Mouse (Mus musculus) midbrain, embryonic 12.5 days (tissue): Measurements from ENCODE around the gene Kremen1. TPM values are rescaled to one million over a fixed set of nuclear protein-coding genes. Genes with fewer than 3 reads are reported as not detected.

Experiments
- ATAC-seq: fragments of 200-750 bp; cut with Nextera tagmentation; 2 replicates; pipeline ENCODE4 v1.8.0; 2017; ENCODE audit warnings: low read depth, moderate TSS enrichment, moderate library complexity; ENCODE audit not compliant: low FRiP score
- H3K27ac ChIP-seq: fragments of 300-500 bp; sonication (generic); replicated peaks from 2 replicates; pipeline ENCODE4 v1.5.1; 2016; ENCODE audit warnings: mild to moderate bottlenecking
- H3K27me3 ChIP-seq: fragments of 300-500 bp; sonication (generic); 2 replicates; pipeline ENCODE4 v1.6.1; 2016; ENCODE audit warnings: mild to moderate bottlenecking
- H3K36me3 ChIP-seq: fragments of 300-500 bp; sonication (generic); 2 replicates; pipeline ENCODE4 v1.6.1; 2016
- H3K4me1 ChIP-seq: fragments of 300-500 bp; sonication (generic); 2 replicates; pipeline ENCODE4 v1.6.1; 2016
- H3K4me2 ChIP-seq: fragments of 300-500 bp; sonication (generic); replicated peaks from 2 replicates; pipeline ENCODE4 v1.6.1; 2016; ENCODE audit warnings: mild to moderate bottlenecking, moderate library complexity
- H3K4me3 ChIP-seq: fragments of 300-500 bp; sonication (generic); 2 replicates; pipeline ENCODE4 v1.5.1; 2016; ENCODE audit warnings: mild to moderate bottlenecking
- H3K9ac ChIP-seq: fragments of 300-500 bp; sonication (generic); replicated peaks from 2 replicates; pipeline ENCODE4 v1.6.1; 2016; ENCODE audit warnings: mild to moderate bottlenecking, moderate library complexity
- H3K9me3 ChIP-seq: fragments of 300-500 bp; sonication (generic); 2 replicates; pipeline ENCODE4 v1.6.1; 2016; ENCODE audit warnings: mild to moderate bottlenecking
- WGBS: fragments of 180-500 bp; shearing (Covaris S2); methylation state at CpG from one replicate; pipeline ENCODE4 v1.1.7; 2016; 5-methylcytosine and 5-hydroxymethylcytosine counted together
- polyA plus RNA-seq: library from polyadenylated mRNA; unstranded; fragments of >200 nt; fragmentation: Nextera tagmentation; extraction: Ambion mirVana; gene quantifications from 2 replicates; pipeline ENCODE4 v1.2.1, GENCODE M21; 2016

The Kremen1 gene
- polyA plus RNA-seq, 1 experiment from 2014 or later: 12.2 TPM

GRCm38 (mm10) chr11:5181850-5182404 lies 79.4 kb downstream of the Kremen1 start:
- Histone ChIP-seq H3K4me3 (no peak overlapping the region), H3K4me1 (peaks cover 18% of the 10 kb centered on the region), H3K27me3 (peaks cover 10% of the 10 kb centered on the region; the same call in 1 of the 2 replicates), H3K36me3 (no peaks in the 10 kb centered on the region), H3K27ac (no peak overlapping the region), H3K9me3 (no peaks in the 10 kb centered on the region), H3K9ac (no peak overlapping the region), H3K4me2 (no peak overlapping the region)
- WGBS: 21% methylated on average over 13 of the region's 13 CpGs
- ATAC-seq: 0 out of 2 replicates have a peak, but pooled peaks have one; percentile 23

DNA sequence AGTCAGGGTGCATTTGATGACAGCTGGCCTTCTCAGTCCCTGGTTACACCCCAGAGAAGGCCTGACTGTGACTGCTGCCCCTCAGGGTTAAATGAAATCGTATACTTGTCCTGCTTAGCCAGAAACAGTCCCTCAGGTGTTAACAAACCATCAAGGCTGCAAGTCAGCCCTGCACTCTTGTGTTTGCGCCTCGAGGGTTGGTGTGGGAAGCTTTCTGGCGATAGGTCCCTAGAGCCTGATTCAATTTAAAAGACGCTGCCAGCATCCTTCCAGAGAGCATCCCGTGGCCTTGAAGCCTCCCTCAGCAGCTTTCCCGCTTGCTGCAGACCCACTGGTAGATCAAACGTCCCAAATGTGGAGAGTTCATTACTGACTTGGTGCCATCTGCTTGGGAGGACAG lies 82.0 kb downstream of the Kremen1 start:
- Histone ChIP-seq H3K27me3 (peaks cover 10% of the 10 kb centered on the region; the same call in 1 of the 2 replicates), H3K9me3 (no peaks in the 10 kb centered on the region), H3K27ac (no peak overlapping the region), H3K4me3 (no peak overlapping the region), H3K36me3 (no peaks in the 10 kb centered on the region), H3K9ac (no peak overlapping the region), H3K4me2 (no peak overlapping the region), H3K4me1 (peaks cover 10% of the 10 kb centered on the region)
- WGBS: 44% methylated on average over 8 of the region's 8 CpGs
- no peak for ATAC-seq

DNA sequence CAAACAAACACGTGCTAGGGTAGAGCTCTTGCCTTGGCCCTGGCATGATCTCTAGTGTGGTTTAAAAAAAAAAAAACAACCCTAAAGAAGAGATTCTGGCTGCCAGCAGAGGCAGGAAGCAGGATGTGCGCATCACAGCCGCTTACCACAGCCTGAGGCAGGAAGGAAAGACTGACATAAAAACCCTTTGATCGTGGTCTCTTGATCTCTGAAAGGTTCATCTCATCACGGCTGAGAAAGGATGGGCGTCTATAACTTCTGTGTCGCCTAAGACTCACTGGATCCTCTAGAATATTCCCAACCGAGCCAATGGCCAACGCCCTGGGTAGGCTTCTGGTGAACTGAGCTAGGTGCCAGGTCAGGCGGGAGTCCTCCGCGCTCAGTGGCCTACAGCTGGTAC lies 84.2 kb downstream of the Kremen1 start:
- H3K4me1 ChIP-seq: peaks cover 9% of the 10 kb centered on the region; the same call in 1 of the 2 replicates
- H3K4me3 ChIP-seq: no peak overlapping the region
- H3K36me3 ChIP-seq: no peaks in the 10 kb centered on the region
- H3K27ac ChIP-seq: no peak overlapping the region
- H3K4me2 ChIP-seq: no peak overlapping the region
- H3K27me3 ChIP-seq: peaks cover 10% of the 10 kb centered on the region; the same call in 1 of the 2 replicates
- no peaks in the 10 kb centered on the region for H3K9me3 ChIP-seq
- no peak overlapping the region for H3K9ac ChIP-seq
- no peak for ATAC-seq
- 89% methylated on average over 12 of the region's 12 CpGs for WGBS

DNA sequence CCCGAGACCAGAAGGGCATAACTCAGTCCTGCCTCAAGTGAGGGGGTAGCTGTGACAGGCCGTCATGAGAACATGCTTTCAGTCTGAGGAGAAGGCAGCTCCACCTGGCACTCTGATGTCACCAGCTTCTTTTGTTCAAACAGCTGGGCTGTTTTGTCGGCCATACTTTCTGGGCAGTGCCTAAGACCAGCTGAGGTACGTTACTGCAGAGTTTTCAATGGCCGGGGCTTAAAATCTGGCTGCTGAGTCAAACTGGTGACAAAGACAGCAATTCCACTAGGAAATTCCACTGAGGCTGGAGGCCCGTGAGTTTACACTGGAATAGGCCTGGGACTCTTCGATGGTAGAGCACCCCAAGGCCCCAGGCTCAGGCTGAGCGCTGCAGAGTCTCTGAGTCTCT lies 84.7 kb downstream of the Kremen1 start:
- no peak overlapping the region for H3K9ac ChIP-seq
- ATAC-seq: no peak
- H3K27me3 ChIP-seq: peaks cover 10% of the 10 kb centered on the region; the same call in 1 of the 2 replicates
- 78% methylated on average over 8 of the region's 8 CpGs for WGBS
- no peak overlapping the region for H3K27ac ChIP-seq
- no peak overlapping the region for H3K4me2 ChIP-seq
- H3K4me1 ChIP-seq: peaks cover 6% of the 10 kb centered on the region; the same call in 1 of the 2 replicates
- H3K9me3 ChIP-seq: no peaks in the 10 kb centered on the region
- no peak overlapping the region for H3K4me3 ChIP-seq
- H3K36me3 ChIP-seq: no peaks in the 10 kb centered on the region

- H3K4me2 ChIP-seq: no peak overlapping the region
- no peak overlapping the region for H3K4me3 ChIP-seq
- no peak overlapping the region for H3K27ac ChIP-seq
- no peak overlapping the region for H3K9ac ChIP-seq
- no peak for ATAC-seq
- peaks cover 5% of the 10 kb centered on the region; the same call in 1 of the 2 replicates for H3K27me3 ChIP-seq
- no peaks in the 10 kb centered on the region for H3K9me3 ChIP-seq
- H3K4me1 ChIP-seq: peaks cover 5% of the 10 kb centered on the region; the same call in 1 of the 2 replicates
- WGBS: 86% methylated on average over 2 of the region's 2 CpGs
- H3K36me3 ChIP-seq: no peaks in the 10 kb centered on the region
These were observed 85.5 kb downstream of the Kremen1 start for GRCm38 (mm10) chr11:5175866-5176265.

GRCm38 (mm10) chr11:5175141-5175540 lies 86.2 kb downstream of the Kremen1 start:
- WGBS: 91% methylated on average over 7 of the region's 7 CpGs
- ATAC-seq: no peak

GRCm38 (mm10) chr11:5172861-5173260 lies 88.5 kb downstream of the Kremen1 start:
- Histone ChIP-seq H3K27ac (no peak overlapping the region), H3K4me2 (no peak overlapping the region), H3K9me3 (no peaks in the 10 kb centered on the region), H3K9ac (no peak overlapping the region), H3K4me3 (no peak overlapping the region), H3K4me1 (peaks cover 8% of the 10 kb centered on the region; the same call in 1 of the 2 replicates), H3K36me3 (no peaks in the 10 kb centered on the region), H3K27me3 (no peaks in the 10 kb centered on the region)
- WGBS: 55% methylated on average over 3 of the region's 3 CpGs
- no peak for ATAC-seq

More at GRCm38 (mm10) chr11:5175141-5175540, 86.2 kb downstream of the Kremen1 start:
- Histone ChIP-seq H3K4me3 (no peak overlapping the region), H3K27ac (no peak overlapping the region), H3K27me3 (0 out of 2 replicates have a peak, but pooled peaks cover 1% of the 10 kb centered on the region), H3K4me2 (no peak overlapping the region), H3K9me3 (no peaks in the 10 kb centered on the region), H3K9ac (no peak overlapping the region), H3K4me1 (peaks cover 5% of the 10 kb centered on the region; the same call in 1 of the 2 replicates), H3K36me3 (no peaks in the 10 kb centered on the region)

GRCm38 (mm10) chr11:5167311-5167710 lies 94.0 kb downstream of the Kremen1 start:
- no peaks in the 10 kb centered on the region for H3K27me3 ChIP-seq
- no peak overlapping the region for H3K4me3 ChIP-seq
- H3K4me1 ChIP-seq: peaks cover 35% of the 10 kb centered on the region
- H3K27ac ChIP-seq: no peak overlapping the region; the same call in 1 of the 2 replicates
- 80% methylated on average over 9 of the region's 9 CpGs for WGBS
- H3K9ac ChIP-seq: no peak overlapping the region
- H3K36me3 ChIP-seq: no peaks in the 10 kb centered on the region
- no peak overlapping the region for H3K4me2 ChIP-seq
- H3K9me3 ChIP-seq: no peaks in the 10 kb centered on the region
- ATAC-seq: no peak

DNA sequence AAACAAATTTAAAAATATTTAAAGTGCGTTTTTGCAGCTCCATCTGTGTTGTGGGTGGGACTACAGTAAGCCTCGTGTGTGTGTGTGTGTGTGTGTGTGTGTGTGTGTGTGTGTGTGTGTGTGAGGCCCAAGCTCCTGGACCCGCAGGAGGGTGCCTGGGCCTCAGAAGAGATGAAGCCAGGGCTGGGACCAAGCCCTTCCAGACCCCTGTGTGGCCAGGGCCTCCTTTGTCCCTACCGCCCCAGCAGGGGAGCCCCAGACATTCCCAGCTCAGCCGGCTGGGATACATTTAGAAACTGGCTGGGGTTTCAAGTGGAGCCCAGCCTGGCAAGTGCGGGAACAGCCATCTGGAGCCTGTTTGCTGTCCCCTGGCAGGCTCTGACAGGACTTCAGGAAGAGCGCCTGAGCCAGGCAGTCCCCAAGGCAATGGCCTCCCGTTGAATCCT lies 95.9 kb downstream of the Kremen1 start:
- Histone ChIP-seq H3K9me3 (no peaks in the 10 kb centered on the region), H3K4me1 (peaks cover 35% of the 10 kb centered on the region), H3K4me3 (no peak overlapping the region), H3K27me3 (no peaks in the 10 kb centered on the region), H3K9ac (no peak overlapping the region), H3K4me2 (no peak overlapping the region), H3K27ac (no peak overlapping the region; the same call in 1 of the 2 replicates), H3K36me3 (no peaks in the 10 kb centered on the region)
- ATAC-seq: no peak; the same call in 1 of the 2 replicates
- WGBS: 17% methylated on average over 8 of the region's 8 CpGs

DNA sequence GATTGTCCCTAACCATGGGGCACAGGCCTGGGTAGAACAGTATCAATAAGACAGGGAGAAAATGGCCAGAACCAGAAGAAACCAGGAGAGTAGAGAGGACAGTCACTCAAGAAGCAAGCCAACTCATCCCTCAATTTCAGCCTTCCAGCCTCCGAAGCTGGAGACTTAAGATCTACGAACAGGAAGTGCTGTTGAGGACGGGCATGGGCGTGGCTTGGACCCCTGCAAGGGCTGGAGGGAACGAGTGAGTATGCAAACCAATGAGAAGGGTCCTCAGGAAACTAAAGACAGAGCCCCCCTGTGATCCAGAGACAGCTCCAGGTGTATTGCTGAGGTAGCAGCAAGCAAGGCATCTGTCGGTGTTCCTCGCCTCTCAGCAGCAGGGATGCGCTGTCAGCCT lies 97.0 kb downstream of the Kremen1 start:
- Histone ChIP-seq H3K9me3 (no peaks in the 10 kb centered on the region), H3K36me3 (no peaks in the 10 kb centered on the region), H3K27me3 (peaks cover 2% of the 10 kb centered on the region; the same call in 1 of the 2 replicates), H3K27ac (no peak overlapping the region), H3K4me2 (no peak overlapping the region), H3K4me1 (peaks cover 35% of the 10 kb centered on the region), H3K9ac (no peak overlapping the region), H3K4me3 (no peak overlapping the region)
- 17% methylated on average over 8 of the region's 8 CpGs for WGBS
- no peak for ATAC-seq

DNA sequence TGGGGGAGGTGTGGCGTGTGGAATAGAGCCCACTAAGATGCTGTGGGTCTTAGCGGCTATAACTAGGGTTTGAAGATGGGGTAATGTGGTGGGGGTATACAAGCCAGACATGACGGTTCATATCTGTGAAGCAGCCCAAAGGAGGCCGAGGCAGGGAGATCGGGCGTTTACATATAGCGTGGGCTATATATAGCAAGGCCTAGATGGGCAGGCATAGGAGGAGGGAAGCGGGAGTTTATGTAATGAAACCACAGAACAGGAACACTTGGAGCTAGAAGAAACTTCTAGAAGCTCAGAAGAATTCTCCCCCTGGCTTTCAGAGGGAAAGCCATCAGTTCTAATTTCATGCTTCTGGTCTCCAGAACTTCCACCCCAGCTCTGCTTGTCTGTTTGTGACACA lies 97.9 kb downstream of the Kremen1 start:
- Histone ChIP-seq H3K4me3 (no peak overlapping the region), H3K9ac (no peak overlapping the region), H3K36me3 (no peaks in the 10 kb centered on the region), H3K27me3 (peaks cover 2% of the 10 kb centered on the region; the same call in 1 of the 2 replicates), H3K9me3 (no peaks in the 10 kb centered on the region), H3K4me2 (no peak overlapping the region), H3K4me1 (peaks cover 35% of the 10 kb centered on the region), H3K27ac (no peak overlapping the region)
- no peak for ATAC-seq
- 93% methylated on average over 8 of the region's 8 CpGs for WGBS

DNA sequence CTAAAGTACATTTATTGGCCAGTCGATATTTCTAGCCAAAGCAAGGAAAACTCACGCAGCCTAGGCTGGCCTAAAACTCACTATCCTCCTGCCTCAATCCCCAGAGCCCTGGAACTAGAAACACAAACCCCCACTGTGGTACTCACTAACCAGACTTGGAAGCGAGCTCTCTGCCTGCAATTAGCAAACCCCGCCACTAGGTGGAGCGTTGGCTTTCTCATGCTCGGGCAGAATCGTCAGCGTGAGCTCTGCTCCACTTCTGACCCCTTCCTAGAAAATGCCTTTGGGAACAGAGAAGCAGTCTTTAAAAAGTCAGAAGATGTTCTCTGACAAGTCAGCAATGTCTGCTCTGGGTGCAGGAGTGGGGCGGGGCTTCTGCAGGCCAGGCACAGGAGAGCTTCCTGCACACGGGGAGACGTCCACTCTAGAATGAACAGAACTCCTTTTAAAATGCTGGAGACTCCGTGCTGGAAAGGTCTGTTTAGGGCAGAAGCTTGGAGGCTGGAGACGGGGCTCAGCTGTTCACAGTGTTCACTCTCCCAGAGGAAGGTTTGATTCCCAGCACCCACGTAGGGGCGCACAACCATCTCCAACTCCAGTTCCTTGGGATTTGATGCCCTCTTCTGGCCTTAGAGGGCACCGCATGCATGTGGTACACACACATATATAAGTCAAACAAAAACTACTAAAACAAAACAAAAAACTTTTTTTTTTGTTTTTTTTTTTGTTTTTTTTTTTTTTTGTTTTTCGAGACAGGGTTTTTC lies 100.5 kb downstream of the Kremen1 start:
- no peak overlapping the region for H3K27ac ChIP-seq
- H3K36me3 ChIP-seq: no peaks in the 10 kb centered on the region
- no peak overlapping the region for H3K4me3 ChIP-seq
- H3K4me1 ChIP-seq: peaks cover 17% of the 10 kb centered on the region
- H3K4me2 ChIP-seq: no peak overlapping the region
- no peak for ATAC-seq
- H3K9ac ChIP-seq: no peak overlapping the region
- no peaks in the 10 kb centered on the region for H3K9me3 ChIP-seq
- peaks cover 2% of the 10 kb centered on the region; the same call in 1 of the 2 replicates for H3K27me3 ChIP-seq
- WGBS: 72% methylated on average over 17 of the region's 17 CpGs
